Mouse (Mus musculus): ENCODE measurements at regions not wholly inside any gene's neighbourhood (a gene's known extent, or its start where the extent isn't known, plus 50 kb on each side); places are given as distances from the start of the nearest gene placed in this dataset.

- TF ChIP-seq POLR2A (IDR thresholded peaks at IDR 0.05; ENCODE audit: low read depth, low read length) (no peak), CTCF (IDR thresholded peaks at IDR 0.05; ENCODE audit: extremely low read depth, insufficient read length, insufficient replicate concordance, low read depth, low read length) (no peak)
These were observed 1374.3 kb upstream of the A1bg start for GRCm38 (mm10) chr15:62297138-62297537.

All from small intestine, adult 2 months (tissue).